Mouse (Mus musculus) forebrain, embryonic 16.5 days (tissue): ENCODE data around the gene Sec22a. TPM values are rescaled to one million over a fixed set of nuclear protein-coding genes. Genes with fewer than 3 reads are reported as not detected.

Experiments
- ATAC-seq: fragments of 200-750 bp; cut with Nextera tagmentation; 2 replicates; pipeline ENCODE4 v1.8.0; 2017; ENCODE audit warnings: mild to moderate bottlenecking, moderate library complexity
- H3K27ac ChIP-seq: fragments of 300-500 bp; sonication (generic); 2 replicates; pipeline ENCODE4 v1.5.1; 2014; ENCODE audit warnings: low read length, control low read depth
- H3K27me3 ChIP-seq: fragments of 300-500 bp; sonication (generic); replicated peaks from 2 replicates; pipeline ENCODE4 v1.6.1; 2014; ENCODE audit warnings: low read length; ENCODE audit not compliant: control insufficient read depth, insufficient read depth
- H3K36me3 ChIP-seq: fragments of 300-500 bp; sonication (generic); 2 replicates; pipeline ENCODE4 v1.6.1; 2014; ENCODE audit not compliant: control insufficient read depth, insufficient read depth
- H3K4me1 ChIP-seq: fragments of 300-500 bp; sonication (generic); replicated peaks from 2 replicates; pipeline ENCODE4 v1.6.1; 2014; ENCODE audit warnings: low read length; ENCODE audit not compliant: control insufficient read depth, insufficient read depth
- H3K4me2 ChIP-seq: fragments of 300-500 bp; sonication (generic); 2 replicates; pipeline ENCODE4 v1.6.1; 2014; ENCODE audit warnings: mild to moderate bottlenecking, low read length, control low read depth
- H3K4me3 ChIP-seq: fragments of 300-500 bp; sonication (generic); replicated peaks from 2 replicates; pipeline ENCODE4 v1.5.1; 2014; ENCODE audit warnings: mild to moderate bottlenecking, low read length, control low read depth
- H3K9ac ChIP-seq: fragments of 300-500 bp; sonication (generic); replicated peaks from 2 replicates; pipeline ENCODE4 v1.6.1; 2014; ENCODE audit warnings: low read depth, low read length, control low read depth
- H3K9me3 ChIP-seq: fragments of 300-500 bp; sonication (generic); 2 replicates; pipeline ENCODE4 v1.6.1; 2016; ENCODE audit warnings: low read length; ENCODE audit not compliant: control insufficient read depth
- WGBS: fragments of 180-500 bp; shearing (Covaris S2); extraction: QIAGEN DNeasy Blood & Tissue Kit; methylation state at CpG from one replicate; pipeline ENCODE4 v1.1.7; 2014; 5-methylcytosine and 5-hydroxymethylcytosine counted together
- polyA plus RNA-seq: library from polyadenylated mRNA; unstranded; fragments of >200 nt; fragmentation: Nextera tagmentation; extraction: Ambion mirVana; gene quantifications from 2 replicates; pipeline ENCODE4 v1.2.1, GENCODE M21; 2015

Gene Sec22a
- polyA plus RNA-seq, 1 experiment from 2014 or later, result 44.2 TPM

DNA sequence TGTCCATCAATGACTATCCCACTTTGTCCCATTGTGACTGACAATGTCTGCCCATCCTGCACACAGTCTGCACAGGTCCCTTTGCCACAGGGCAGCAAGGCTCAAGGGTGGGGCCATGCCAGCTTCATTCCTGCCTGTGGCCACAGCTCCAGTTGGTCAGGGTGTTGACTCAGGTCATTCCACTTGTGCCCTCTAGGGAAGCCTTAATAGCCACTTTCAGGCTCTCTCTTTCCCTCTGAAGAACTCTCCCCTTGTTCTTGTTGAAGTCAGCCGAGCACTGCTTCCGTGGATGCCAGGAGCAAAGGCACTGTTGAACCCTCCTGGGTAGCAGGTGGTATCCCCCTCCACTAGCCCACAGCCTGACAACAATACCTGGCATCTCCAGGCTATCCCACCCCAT, 81.3 kb downstream of the Sec22a start:
- no peaks in the 10 kb centered on the region for H3K9me3 ChIP-seq
- ATAC-seq, result no peak
- no peaks in the 10 kb centered on the region for H3K4me1 ChIP-seq
- H3K4me3 ChIP-seq, result no peak overlapping the region
- H3K4me2 ChIP-seq, result no peak overlapping the region
- no peak overlapping the region for H3K9ac ChIP-seq
- WGBS, result 92% methylated on average over 2 of the region's 2 CpGs
- H3K36me3 ChIP-seq, result peaks cover 6% of the 10 kb centered on the region
- H3K27ac ChIP-seq, result no peak overlapping the region
- H3K27me3 ChIP-seq, result no peaks in the 10 kb centered on the region

DNA sequence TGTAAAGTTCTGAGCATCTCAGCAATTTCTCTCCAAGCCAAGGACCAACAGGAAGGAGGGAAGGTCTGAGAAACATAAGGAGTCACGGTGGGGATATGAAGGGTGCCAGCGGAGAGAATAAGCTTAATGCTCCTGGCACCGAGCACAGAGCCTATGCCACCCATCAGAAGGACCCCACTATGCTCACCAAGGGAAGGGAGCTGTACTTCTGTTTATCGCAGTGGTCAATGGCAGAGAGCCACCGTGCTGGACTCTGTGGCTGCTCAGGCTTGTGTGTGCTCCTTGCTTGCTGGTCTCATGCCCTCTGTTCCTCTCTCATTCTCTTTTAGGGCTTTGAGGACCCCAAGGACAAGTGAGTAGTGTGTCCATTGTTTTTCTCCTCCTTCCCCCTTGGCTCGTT, 85.6 kb downstream of the Sec22a start:
- Histone ChIP-seq H3K4me1 (no peaks in the 10 kb centered on the region), H3K9ac (no peak overlapping the region), H3K9me3 (no peaks in the 10 kb centered on the region), H3K4me2 (no peak overlapping the region), H3K27ac (no peak overlapping the region), H3K36me3 (no peaks in the 10 kb centered on the region; the same call in 1 of the 2 replicates), H3K4me3 (no peak overlapping the region), H3K27me3 (no peaks in the 10 kb centered on the region)
- ATAC-seq, result no peak
- 80% methylated on average over 6 of the region's 6 CpGs for WGBS

DNA sequence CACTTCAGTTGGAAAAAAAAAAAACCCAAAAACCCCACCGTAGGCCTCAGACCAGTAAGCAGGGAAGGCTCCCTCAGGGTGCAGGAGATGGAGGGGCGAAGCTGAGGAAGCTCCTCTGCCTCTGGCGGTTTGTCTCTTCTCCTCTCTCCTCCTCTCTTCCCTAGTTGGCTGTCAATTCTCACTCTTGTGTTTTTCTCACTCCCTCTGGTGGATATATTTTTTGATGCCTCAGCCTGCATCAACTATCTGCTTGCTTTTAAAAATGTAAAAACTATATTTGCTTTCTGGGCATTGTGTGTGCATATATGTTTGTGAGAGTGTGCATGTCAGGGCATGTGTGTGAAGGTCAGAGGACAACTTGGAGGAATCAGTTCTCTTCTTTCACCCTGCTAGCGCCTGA, 91.3 kb downstream of the Sec22a start:
- Histone ChIP-seq H3K27me3 (no peaks in the 10 kb centered on the region), H3K4me3 (no peak overlapping the region), H3K4me1 (peaks cover 13% of the 10 kb centered on the region), H3K27ac (no peak overlapping the region), H3K36me3 (no peaks in the 10 kb centered on the region), H3K9ac (no peak overlapping the region), H3K4me2 (no peak overlapping the region), H3K9me3 (no peaks in the 10 kb centered on the region)
- ATAC-seq, result no peak
- WGBS, result 35% methylated on average over 4 of the region's 4 CpGs

DNA sequence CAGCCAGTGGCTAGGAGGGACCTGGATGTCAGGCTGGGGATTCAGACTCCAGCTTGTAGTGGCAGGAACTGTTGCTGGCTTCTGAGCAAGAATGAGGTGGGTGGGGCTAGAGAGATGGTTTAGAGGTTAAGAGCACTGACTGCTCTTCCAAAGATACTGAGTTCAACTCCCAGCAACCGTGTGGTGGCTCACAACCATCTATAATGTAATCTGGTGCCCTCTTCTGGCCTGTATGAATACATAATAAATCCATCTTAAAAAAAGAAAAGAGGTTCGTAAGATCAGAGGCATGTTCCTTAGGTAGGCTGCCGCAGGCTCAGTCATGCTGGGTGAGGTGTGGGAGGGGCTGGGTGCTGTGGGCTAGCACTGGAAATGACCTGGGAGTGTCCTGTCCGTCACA, 92.1 kb downstream of the Sec22a start:
- Histone ChIP-seq H3K9me3 (no peaks in the 10 kb centered on the region), H3K27me3 (no peaks in the 10 kb centered on the region), H3K4me3 (no peak overlapping the region), H3K4me1 (peaks cover 13% of the 10 kb centered on the region), H3K27ac (no peak overlapping the region), H3K36me3 (no peaks in the 10 kb centered on the region), H3K9ac (no peak overlapping the region), H3K4me2 (no peak overlapping the region)
- 47% methylated on average over 4 of the region's 4 CpGs for WGBS
- ATAC-seq, result peak; percentile 23; the same call in 1 of the 2 replicates

DNA sequence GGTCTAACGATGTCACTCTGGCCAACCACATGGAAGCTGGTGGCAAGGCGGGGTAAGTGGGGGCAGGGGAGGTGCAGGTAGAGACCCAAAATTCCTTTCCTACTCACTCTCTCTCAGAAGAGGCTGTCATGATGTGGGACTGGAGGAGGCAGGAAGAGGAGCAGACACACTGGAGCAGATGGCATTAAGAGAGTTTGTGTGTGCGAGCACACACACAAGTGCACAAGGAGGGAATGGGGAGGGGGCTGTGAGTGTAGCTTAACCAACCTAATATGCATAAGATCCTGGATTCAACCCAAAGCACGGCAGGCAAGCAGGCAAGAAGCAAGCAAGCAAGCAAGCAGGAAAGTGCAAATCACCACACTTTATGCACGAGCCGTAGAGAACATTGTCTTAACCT, 92.8 kb downstream of the Sec22a start:
- Histone ChIP-seq H3K4me2 (no peak overlapping the region), H3K9ac (no peak overlapping the region), H3K27me3 (no peaks in the 10 kb centered on the region), H3K27ac (peak overlapping the region; percentile 19), H3K36me3 (no peaks in the 10 kb centered on the region), H3K4me3 (no peak overlapping the region), H3K9me3 (no peaks in the 10 kb centered on the region), H3K4me1 (peaks cover 13% of the 10 kb centered on the region)
- ATAC-seq, result peak; percentile 74
- WGBS, result 47% methylated on average over 6 of the region's 6 CpGs

DNA sequence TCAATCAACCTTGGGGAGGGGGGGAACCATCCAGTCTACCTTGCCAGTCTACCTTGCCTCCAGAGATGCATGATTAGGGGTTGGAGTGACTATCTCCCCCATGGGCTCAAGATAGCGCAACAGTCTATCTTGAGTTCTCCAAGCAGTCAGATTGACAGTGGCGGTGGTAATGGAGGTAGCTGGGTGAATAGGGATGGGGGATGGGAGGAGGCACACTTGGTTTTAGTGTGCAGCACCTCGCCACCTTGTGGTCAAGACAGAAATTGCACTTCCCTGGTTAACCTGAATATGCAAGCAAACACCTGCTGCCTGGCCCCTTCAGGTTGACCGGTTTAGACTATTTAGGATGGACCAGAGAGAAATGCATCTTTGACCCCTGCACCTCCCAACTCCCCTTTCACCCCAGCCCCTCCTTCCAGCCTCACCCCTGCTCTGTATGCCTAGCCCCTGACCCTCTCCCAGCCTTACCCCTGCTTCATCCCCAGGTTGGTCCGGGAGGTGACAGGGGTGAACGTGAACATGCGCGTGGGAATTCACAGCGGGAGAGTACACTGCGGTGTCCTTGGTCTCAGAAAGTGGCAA, 93.3 kb downstream of the Sec22a start:
- peak; percentile 55 for ATAC-seq
- Histone ChIP-seq H3K4me2 (no peak overlapping the region), H3K27ac (peak overlapping the region; percentile 19), H3K27me3 (no peaks in the 10 kb centered on the region), H3K4me3 (no peak overlapping the region), H3K9me3 (no peaks in the 10 kb centered on the region), H3K4me1 (peaks cover 13% of the 10 kb centered on the region), H3K36me3 (no peaks in the 10 kb centered on the region), H3K9ac (no peak overlapping the region)
- WGBS, result 41% methylated on average over 10 of the region's 10 CpGs

Other genes starting within 250 kb of the Sec22a start
- 5.8 and 6.8 TPM in 2 replicates for gene Adcy5, start 209.0 kb downstream of the Sec22a start, polyA plus RNA-seq
- gene Pdia5, start 127.0 kb upstream of the Sec22a start, polyA plus RNA-seq, result 9.8 and 10.4 TPM in 2 replicates
- 22.3 and 30.1 TPM in 2 replicates for gene Sema5b, start 177.2 kb upstream of the Sec22a start, polyA plus RNA-seq